Mouse (Mus musculus) effector memory CD4-positive, alpha-beta T cell, adult 5 months (primary cell): ENCODE data around the gene Cactin. TPM values are rescaled to one million over a fixed set of nuclear protein-coding genes. Genes with fewer than 3 reads are reported as not detected.

Source experiments
- polyA plus RNA-seq: library from polyadenylated mRNA; unstranded; fragments of 100-300 nt; shearing (Covaris generic); gene quantifications from one replicate; pipeline ENCODE4 v1.2.1, GENCODE M21; 2017

Cactin gene
- 42.4 TPM for polyA plus RNA-seq

DNA sequence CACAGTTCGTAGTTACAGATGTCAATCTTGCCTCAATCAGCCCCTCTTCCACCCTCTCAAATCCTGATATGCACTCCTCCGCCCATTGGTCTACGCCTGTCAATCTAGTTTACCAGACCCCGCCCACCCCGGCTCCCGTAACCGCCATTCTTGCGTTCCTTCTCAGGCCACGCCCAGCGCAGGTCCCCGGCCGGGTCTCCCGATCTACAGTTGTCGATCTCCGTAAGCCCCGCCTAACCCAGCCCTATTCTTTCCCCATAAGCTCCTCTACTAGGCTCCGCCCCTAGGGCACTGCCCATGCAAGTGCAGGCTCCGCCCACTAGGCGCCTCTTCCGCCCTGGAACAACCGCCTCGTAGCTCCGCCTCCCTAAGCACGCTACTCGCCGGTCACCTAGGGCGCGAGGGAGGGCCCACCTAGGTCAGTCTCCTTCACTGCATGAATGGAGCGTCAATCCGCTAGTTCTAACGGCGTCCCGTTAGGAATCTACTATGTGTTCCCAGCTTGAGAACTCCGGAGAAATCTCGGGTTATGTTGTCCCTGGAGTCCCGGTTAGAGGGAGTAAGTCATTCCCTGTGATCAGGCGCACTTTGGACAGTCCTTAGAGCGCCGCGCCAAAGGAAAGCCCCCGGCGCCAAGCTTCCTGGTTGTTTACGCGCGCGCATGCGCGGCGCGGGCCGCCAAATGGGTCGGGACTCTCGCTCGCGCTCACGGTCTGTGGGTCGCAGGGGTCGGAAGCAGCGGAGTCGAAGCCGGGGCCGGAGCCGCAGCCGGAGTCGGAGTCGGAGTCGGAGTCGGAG is at the start of gene Cactin:
Gene Cactin, plus strand, starts transcription at position 554 of the 798 bp plus-strand sequence.

GRCm38 (mm10) chr10:81291511-81292104 is 29.3 kb upstream of the Cactin start, which contains the start of gene Tjp3:
Gene Tjp3 (minus strand): TSS chr10:81291581.

GRCm38 (mm10) chr10:81292554-81293333 is 28.2 kb upstream of the Cactin start, which contains the start of gene Pip5k1c:
Gene Pip5k1c (plus strand): TSS chr10:81292963.

GRCm38 (mm10) chr10:81328386-81328785 is 7.5 kb downstream of the Cactin start, which contains the start of gene Tbxa2r:
Gene Tbxa2r (plus strand): TSS chr10:81328731.

GRCm38 (mm10) chr10:81342686-81343505 is 22.0 kb downstream of the Cactin start, which contains the start of gene Gipc3:
Gene Gipc3 (minus strand): TSS chr10:81343266.

GRCm38 (mm10) chr10:81350351-81351063 is 29.6 kb downstream of the Cactin start, which contains the start of gene Hmg20b:
Gene Hmg20b (minus strand): TSS chr10:81350480.

GRCm38 (mm10) chr10:81356991-81357844 is 36.3 kb downstream of the Cactin start, which contains the start of gene Mfsd12:
Gene Mfsd12 (plus strand): TSS chr10:81357491.

DNA sequence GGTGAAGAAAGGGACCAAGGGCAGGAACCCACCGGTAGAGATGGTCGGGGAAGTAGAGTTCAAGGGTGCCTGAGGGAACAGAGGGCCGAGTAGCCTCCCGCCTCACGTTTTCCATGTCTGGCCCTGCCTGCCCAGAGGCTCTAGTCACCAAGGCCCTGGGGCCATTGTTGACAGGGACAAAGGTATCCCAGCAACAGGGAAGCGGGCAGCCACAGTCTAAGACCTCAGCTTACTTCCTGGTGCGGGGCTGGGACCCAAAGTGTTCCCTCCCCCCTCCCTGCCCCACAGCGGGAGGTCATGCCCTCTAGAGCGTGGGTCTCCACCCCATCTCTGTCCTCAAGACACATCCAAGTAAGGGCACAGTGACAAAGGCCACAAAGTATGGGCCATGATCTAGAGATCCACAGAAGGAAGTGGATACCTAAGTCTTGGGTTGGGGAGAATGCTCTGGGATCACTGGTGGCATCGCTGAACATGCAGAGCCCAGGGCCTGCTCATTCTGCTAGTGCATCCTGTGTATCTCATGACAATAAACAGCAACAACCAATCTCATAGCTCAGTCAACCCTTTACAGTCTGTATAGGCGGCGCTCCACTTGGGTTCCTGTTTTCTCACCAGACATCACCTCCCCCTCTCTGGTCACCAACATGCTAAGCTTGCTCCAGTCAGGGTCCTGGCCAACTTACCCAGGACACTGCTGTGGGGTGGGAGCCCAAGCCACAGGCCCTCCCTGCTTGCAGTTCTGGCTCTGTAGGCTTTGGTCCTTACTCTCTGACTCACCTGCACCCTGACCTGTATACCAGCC is 45.0 kb downstream of the Cactin start, which contains the start of gene 4930404N11Rik:
Gene 4930404N11Rik, minus strand, starts transcription at position 145 of the 805 bp plus-strand sequence.

Other genes starting within 250 kb of the Cactin start
- not detected for gene Creb3l3, start 222.2 kb upstream of the Cactin start, polyA plus RNA-seq
- gene Map2k2, start 215.2 kb upstream of the Cactin start, polyA plus RNA-seq: 147 TPM
- 74.9 TPM for gene Zbtb7a, start 185.9 kb upstream of the Cactin start, polyA plus RNA-seq
- gene Pias4, start 153.2 kb upstream of the Cactin start, polyA plus RNA-seq: 39.4 TPM
- 872 TPM for gene Eef2, start 144.5 kb upstream of the Cactin start, polyA plus RNA-seq
- 90.2 TPM for gene Dapk3, start 138.1 kb upstream of the Cactin start, polyA plus RNA-seq
- 0.70 TPM for gene 4930442H23Rik, start 137.3 kb upstream of the Cactin start, polyA plus RNA-seq
- gene Nmrk2, start 119.1 kb upstream of the Cactin start, polyA plus RNA-seq: 0.21 TPM
- 5.9 TPM for gene Atcay, start 90.3 kb upstream of the Cactin start, polyA plus RNA-seq
- gene Zfr2, start 87.9 kb upstream of the Cactin start, polyA plus RNA-seq: 5.5 TPM
- gene Matk, start 68.2 kb upstream of the Cactin start, polyA plus RNA-seq: 59.6 TPM
- gene Mrpl54, start 54.2 kb upstream of the Cactin start, polyA plus RNA-seq: 146 TPM
- gene Apba3, start 54.1 kb upstream of the Cactin start, polyA plus RNA-seq: 40.4 TPM
- gene Tjp3, start 29.5 kb upstream of the Cactin start, polyA plus RNA-seq: 10.0 TPM
- gene Pip5k1c, start 28.1 kb upstream of the Cactin start, polyA plus RNA-seq: 81.0 TPM
- gene Tbxa2r, start 7.6 kb downstream of the Cactin start, polyA plus RNA-seq: 14.6 TPM
- not detected for gene Gipc3, start 22.2 kb downstream of the Cactin start, polyA plus RNA-seq
- 27.3 TPM for gene Hmg20b, start 29.4 kb downstream of the Cactin start, polyA plus RNA-seq
- 3.1 TPM for gene Mfsd12, start 36.4 kb downstream of the Cactin start, polyA plus RNA-seq
- not detected for gene 4930404N11Rik, start 44.7 kb downstream of the Cactin start, polyA plus RNA-seq
- 46.9 TPM for gene Fzr1, start 57.4 kb downstream of the Cactin start, polyA plus RNA-seq
- gene Dohh, start 63.3 kb downstream of the Cactin start, polyA plus RNA-seq: 41.2 TPM
- gene Gm48551, start 63.4 kb downstream of the Cactin start, polyA plus RNA-seq: 1.6 TPM
- 1.6 TPM for gene Gm48552, start 67.9 kb downstream of the Cactin start, polyA plus RNA-seq
- 1.1 TPM for gene Smim24, start 71.9 kb downstream of the Cactin start, polyA plus RNA-seq
- gene Nfic, start 134.5 kb downstream of the Cactin start, polyA plus RNA-seq: 17.9 TPM
- not detected for gene Celf5, start 161.6 kb downstream of the Cactin start, polyA plus RNA-seq
- 104 TPM for gene Ncln, start 175.3 kb downstream of the Cactin start, polyA plus RNA-seq
- gene S1pr4, start 179.0 kb downstream of the Cactin start, polyA plus RNA-seq: 64.0 TPM
- 89.2 TPM for gene Gna15, start 203.1 kb downstream of the Cactin start, polyA plus RNA-seq
- gene Gna11, start 224.1 kb downstream of the Cactin start, polyA plus RNA-seq: 9.8 TPM
- 893 TPM for gene Aes, start 238.4 kb downstream of the Cactin start, polyA plus RNA-seq